Mouse (Mus musculus) brain, embryonic 14.5 days (tissue): ENCODE results near the gene C77080.

ENCODE experiments used
- CTCF ChIP-seq: fragments of 200-500 bp; IDR thresholded peaks from 2 replicates; pipeline ENCODE4 v1.5.1; 2012; ENCODE audit warnings: inconsistent platforms, mild to moderate bottlenecking, moderate library complexity, borderline replicate concordance; ENCODE audit not compliant: insufficient read depth, insufficient read length; ENCODE audit errors: extremely low read depth
- POLR2A ChIP-seq: fragments of 200-500 bp; IDR thresholded peaks from 2 replicates; pipeline ENCODE4 v1.6.1; 2012; ENCODE audit warnings: mild to moderate bottlenecking, inconsistent platforms, borderline replicate concordance; ENCODE audit not compliant: poor library complexity, insufficient read depth, insufficient read length, severe bottlenecking; ENCODE audit errors: extremely low read depth

DNA sequence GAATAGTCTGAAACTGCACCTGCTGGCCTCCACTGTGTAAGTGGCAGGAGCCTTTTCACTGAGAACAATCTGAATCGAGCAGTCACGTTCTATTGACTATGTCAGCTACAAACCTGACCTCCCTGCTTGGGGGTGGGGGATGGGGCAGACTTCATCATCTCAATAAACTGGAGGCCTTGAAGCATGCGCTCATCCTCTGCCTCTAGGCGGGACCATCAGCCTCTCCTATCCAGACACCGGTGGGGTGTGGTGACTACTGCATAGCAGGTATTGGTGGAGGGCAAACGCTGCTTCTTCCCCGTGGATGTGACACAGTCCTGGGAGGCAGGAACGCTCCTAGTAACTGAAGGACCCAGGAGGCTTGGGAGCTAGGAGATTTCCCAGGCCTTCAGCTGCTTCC is 30.3 kb downstream of the C77080 start:
- TF ChIP-seq CTCF (no peak), POLR2A (no peak)
